Mouse (Mus musculus): ENCODE measurements at regions not wholly inside any gene's neighbourhood (a gene's known extent, or its start where the extent isn't known, plus 50 kb on each side); places are given as distances from the start of the nearest gene placed in this dataset.

- DNase-seq (ENCODE audit: low spot score), result no peak
Measured at GRCm38 (mm10) chr12:39371480-39372245, 592.5 kb downstream of the Etv1 start.

- no peak for DNase-seq (ENCODE audit: low spot score)
Measured at GRCm38 (mm10) chr12:39373721-39374120, 594.5 kb downstream of the Etv1 start.
